Mouse (Mus musculus) midbrain, embryonic 12.5 days (tissue): ENCODE measurements around the gene Ercc5. TPM values are rescaled to one million over a fixed set of nuclear protein-coding genes. Genes with fewer than 3 reads are reported as not detected.
A peak's percentile ranks its signal among the peaks of the same experiment; 100 is the strongest.

Source experiments
- ATAC-seq: fragments of 200-750 bp; cut with Nextera tagmentation; 2 replicates; pipeline ENCODE4 v1.8.0; 2017; ENCODE audit warnings: low read depth, moderate TSS enrichment, moderate library complexity; ENCODE audit not compliant: low FRiP score
- H3K27ac ChIP-seq: fragments of 300-500 bp; sonication (generic); replicated peaks from 2 replicates; pipeline ENCODE4 v1.5.1; 2016; ENCODE audit warnings: mild to moderate bottlenecking
- H3K27me3 ChIP-seq: fragments of 300-500 bp; sonication (generic); 2 replicates; pipeline ENCODE4 v1.6.1; 2016; ENCODE audit warnings: mild to moderate bottlenecking
- H3K36me3 ChIP-seq: fragments of 300-500 bp; sonication (generic); 2 replicates; pipeline ENCODE4 v1.6.1; 2016
- H3K4me1 ChIP-seq: fragments of 300-500 bp; sonication (generic); 2 replicates; pipeline ENCODE4 v1.6.1; 2016
- H3K4me2 ChIP-seq: fragments of 300-500 bp; sonication (generic); replicated peaks from 2 replicates; pipeline ENCODE4 v1.6.1; 2016; ENCODE audit warnings: mild to moderate bottlenecking, moderate library complexity
- H3K4me3 ChIP-seq: fragments of 300-500 bp; sonication (generic); 2 replicates; pipeline ENCODE4 v1.5.1; 2016; ENCODE audit warnings: mild to moderate bottlenecking
- H3K9ac ChIP-seq: fragments of 300-500 bp; sonication (generic); replicated peaks from 2 replicates; pipeline ENCODE4 v1.6.1; 2016; ENCODE audit warnings: mild to moderate bottlenecking, moderate library complexity
- H3K9me3 ChIP-seq: fragments of 300-500 bp; sonication (generic); 2 replicates; pipeline ENCODE4 v1.6.1; 2016; ENCODE audit warnings: mild to moderate bottlenecking
- WGBS: fragments of 180-500 bp; shearing (Covaris S2); methylation state at CpG from one replicate; pipeline ENCODE4 v1.1.7; 2016; 5-methylcytosine and 5-hydroxymethylcytosine counted together
- polyA plus RNA-seq: library from polyadenylated mRNA; unstranded; fragments of >200 nt; fragmentation: Nextera tagmentation; extraction: Ambion mirVana; gene quantifications from 2 replicates; pipeline ENCODE4 v1.2.1, GENCODE M21; 2016

Ercc5 gene
- polyA plus RNA-seq, 1 experiment from 2014 or later = 46.0 TPM

- H3K27ac ChIP-seq = no peak overlapping the region
- H3K4me3 ChIP-seq = peak overlapping the region; percentile 49
- peak overlapping the region; percentile 53 for H3K9ac ChIP-seq
- H3K27me3 ChIP-seq = peaks cover 6% of the 10 kb centered on the region; the same call in 1 of the 2 replicates
- H3K9me3 ChIP-seq = no peaks in the 10 kb centered on the region
- 19% methylated on average over 47 of the region's 47 CpGs for WGBS
- H3K4me2 ChIP-seq = peak overlapping the region; percentile 72
- no peaks in the 10 kb centered on the region for H3K36me3 ChIP-seq
- ATAC-seq = peak; percentile 72
- no peaks in the 10 kb centered on the region for H3K4me1 ChIP-seq
Observed at GRCm38 (mm10) chr1:44198273-44199171, 51.0 kb downstream of the Ercc5 start.

- Histone ChIP-seq H3K4me2 (no peak overlapping the region), H3K9ac (no peak overlapping the region), H3K4me1 (no peaks in the 10 kb centered on the region), H3K4me3 (no peak overlapping the region), H3K9me3 (no peaks in the 10 kb centered on the region), H3K36me3 (no peaks in the 10 kb centered on the region), H3K27me3 (peaks cover 6% of the 10 kb centered on the region; the same call in 1 of the 2 replicates), H3K27ac (no peak overlapping the region)
- WGBS = 90% methylated on average over 15 of the region's 15 CpGs
- no peak for ATAC-seq
Observed at GRCm38 (mm10) chr1:44202876-44203275, 55.3 kb downstream of the Ercc5 start.

GRCm38 (mm10) chr1:44214443-44214842 is 66.9 kb downstream of the Ercc5 start:
- H3K4me1 ChIP-seq = no peaks in the 10 kb centered on the region
- H3K9me3 ChIP-seq = no peaks in the 10 kb centered on the region
- no peaks in the 10 kb centered on the region for H3K36me3 ChIP-seq
- H3K27me3 ChIP-seq = no peaks in the 10 kb centered on the region
- H3K27ac ChIP-seq = no peak overlapping the region
- H3K4me2 ChIP-seq = no peak overlapping the region
- no peak overlapping the region for H3K4me3 ChIP-seq
- H3K9ac ChIP-seq = no peak overlapping the region
- WGBS = 51% methylated on average over 2 of the region's 2 CpGs
- no peak for ATAC-seq

GRCm38 (mm10) chr1:44216352-44217116 is 69.0 kb downstream of the Ercc5 start:
- Histone ChIP-seq H3K36me3 (no peaks in the 10 kb centered on the region), H3K9ac (no peak overlapping the region), H3K4me3 (no peak overlapping the region), H3K4me2 (no peak overlapping the region), H3K9me3 (no peaks in the 10 kb centered on the region), H3K27me3 (no peaks in the 10 kb centered on the region), H3K27ac (no peak overlapping the region), H3K4me1 (no peaks in the 10 kb centered on the region)
- ATAC-seq = no peak
- 85% methylated on average over 2 of the region's 2 CpGs for WGBS

GRCm38 (mm10) chr1:44217118-44217517 is 69.6 kb downstream of the Ercc5 start:
- no peak overlapping the region for H3K4me2 ChIP-seq
- H3K4me1 ChIP-seq = no peaks in the 10 kb centered on the region
- H3K4me3 ChIP-seq = no peak overlapping the region
- H3K9ac ChIP-seq = no peak overlapping the region
- ATAC-seq = no peak
- H3K9me3 ChIP-seq = no peaks in the 10 kb centered on the region
- no peaks in the 10 kb centered on the region for H3K36me3 ChIP-seq
- WGBS = 82% methylated on average over 2 of the region's 2 CpGs
- H3K27me3 ChIP-seq = no peaks in the 10 kb centered on the region
- H3K27ac ChIP-seq = no peak overlapping the region

- no peaks in the 10 kb centered on the region for H3K27me3 ChIP-seq
- ATAC-seq = no peak
- no peak within 1 kb of the TSS for H3K27ac ChIP-seq
- H3K4me3 ChIP-seq = no peak within 1 kb of the TSS
- WGBS = 65% methylated on average over 1 of the region's 1 CpGs
- no peak within 1 kb of the TSS for H3K4me2 ChIP-seq
- no peaks in the 10 kb centered on the region for H3K9me3 ChIP-seq
- H3K9ac ChIP-seq = no peak within 1 kb of the TSS
- no peaks in the 10 kb centered on the region for H3K36me3 ChIP-seq
- H3K4me1 ChIP-seq = no peaks in the 10 kb centered on the region
Observed at GRCm38 (mm10) chr1:44218876-44219275, 71.3 kb downstream of the Ercc5 start, which contains the start of gene Mettl21e. Gene Mettl21e, minus strand, starts transcription at chr1:44218961.

- WGBS = 50% methylated on average over 2 of the region's 2 CpGs
- no peak overlapping the region for H3K27ac ChIP-seq
- no peaks in the 10 kb centered on the region for H3K27me3 ChIP-seq
- H3K4me1 ChIP-seq = no peaks in the 10 kb centered on the region
- H3K4me3 ChIP-seq = no peak overlapping the region
- H3K9ac ChIP-seq = no peak overlapping the region
- no peak overlapping the region for H3K4me2 ChIP-seq
- H3K9me3 ChIP-seq = no peaks in the 10 kb centered on the region
- no peaks in the 10 kb centered on the region for H3K36me3 ChIP-seq
- peak; percentile 72; the same call in 1 of the 2 replicates for ATAC-seq
Observed at GRCm38 (mm10) chr1:44229044-44229443, 81.5 kb downstream of the Ercc5 start.

Other genes starting within 250 kb of the Ercc5 start
- 69.4 and 73.5 TPM in 2 replicates for gene Tpp2, start 214.1 kb upstream of the Ercc5 start, polyA plus RNA-seq
- 0.88 and 1.0 TPM in 2 replicates for gene Mettl21c, start 127.7 kb upstream of the Ercc5 start, polyA plus RNA-seq
- gene Gm8251, start 85.8 kb upstream of the Ercc5 start, polyA plus RNA-seq = 0.14 and 0.24 TPM in 2 replicates
- 85.2 and 85.7 TPM in 2 replicates for gene Tex30, start 45.3 kb upstream of the Ercc5 start, polyA plus RNA-seq
- 46.9 and 50.2 TPM in 2 replicates for gene Kdelc1, start 28.9 kb upstream of the Ercc5 start, polyA plus RNA-seq
- 28.6 and 30.4 TPM in 2 replicates for gene Bivm, start 28.8 kb upstream of the Ercc5 start, polyA plus RNA-seq
- gene Mettl21e, start 71.2 kb downstream of the Ercc5 start, polyA plus RNA-seq = not detected in 2 replicates